Mouse (Mus musculus): Measurements from ENCODE around the gene Gimap8.

- TF ChIP-seq CTCF (IDR thresholded peaks at IDR 0.05; ENCODE audit: low read depth, low read length) (no peak), POLR2A (IDR thresholded peaks at IDR 0.05; ENCODE audit: borderline replicate concordance, low read depth, low read length) (no peak)
Observed at GRCm38 (mm10) chr6:48638553-48638952, 8.5 kb upstream of the Gimap8 start.

All from bone marrow macrophage, adult 2 months (primary cell).